Mouse (Mus musculus) adrenal gland, postnatal 25 days (tissue): ENCODE data around the gene Rbm3. TPM values are rescaled to one million over a fixed set of nuclear protein-coding genes. Genes with fewer than 3 reads are reported as not detected.
A peak's percentile ranks its signal among the peaks of the same experiment; 100 is the strongest.

Experiments used
- DNase-seq: peaks from one replicate; pipeline ENCODE4 v3.0.0; 2021; ENCODE audit warnings: mixed read lengths
- long read RNA-seq: library from polyadenylated mRNA; stranded (forward); transcript quantifications from one replicate; pipeline ENCODE4 v2.0.0, GENCODE M21; 2021
- total RNA-seq: library from RNA; stranded (reverse); gene quantifications from 2 replicates; pipeline ENCODE4 v1.2.3, GENCODE M21; 2021

Rbm3 gene
- total RNA-seq: 78.5 and 115 TPM in 2 replicates
- long read RNA-seq, transcript Rbm3-206 (7 exons, 1,338 nt): major isoform, 10 of 52 reads
- long read RNA-seq, transcript Rbm3-209 (6 exons, 1,274 nt): minor isoform, 6 of 52 reads
- long read RNA-seq, transcript Rbm3-203 (7 exons, 1,225 nt): minor isoform, 6 of 52 reads
- long read RNA-seq, transcript Rbm3-202 (7 exons, 1,183 nt): minor isoform, 8 of 52 reads
- long read RNA-seq, partial matches to known transcripts: 5 of 52 reads
- long read RNA-seq, other reads (novel, unspliced or antisense): 13 of 52 reads

- peak; percentile 82 for DNase-seq
Measured at GRCm38 (mm10) chrX:8145153-8145991, at the start of gene Rbm3. TSS of gene Rbm3 (minus strand) at chrX:8145880.

GRCm38 (mm10) chrX:8193419-8193723 is 47.7 kb upstream of the Rbm3 start, which contains the start of gene Ebp:
TSS of gene Ebp (minus strand) at chrX:8193512.
- no peak for DNase-seq

DNA sequence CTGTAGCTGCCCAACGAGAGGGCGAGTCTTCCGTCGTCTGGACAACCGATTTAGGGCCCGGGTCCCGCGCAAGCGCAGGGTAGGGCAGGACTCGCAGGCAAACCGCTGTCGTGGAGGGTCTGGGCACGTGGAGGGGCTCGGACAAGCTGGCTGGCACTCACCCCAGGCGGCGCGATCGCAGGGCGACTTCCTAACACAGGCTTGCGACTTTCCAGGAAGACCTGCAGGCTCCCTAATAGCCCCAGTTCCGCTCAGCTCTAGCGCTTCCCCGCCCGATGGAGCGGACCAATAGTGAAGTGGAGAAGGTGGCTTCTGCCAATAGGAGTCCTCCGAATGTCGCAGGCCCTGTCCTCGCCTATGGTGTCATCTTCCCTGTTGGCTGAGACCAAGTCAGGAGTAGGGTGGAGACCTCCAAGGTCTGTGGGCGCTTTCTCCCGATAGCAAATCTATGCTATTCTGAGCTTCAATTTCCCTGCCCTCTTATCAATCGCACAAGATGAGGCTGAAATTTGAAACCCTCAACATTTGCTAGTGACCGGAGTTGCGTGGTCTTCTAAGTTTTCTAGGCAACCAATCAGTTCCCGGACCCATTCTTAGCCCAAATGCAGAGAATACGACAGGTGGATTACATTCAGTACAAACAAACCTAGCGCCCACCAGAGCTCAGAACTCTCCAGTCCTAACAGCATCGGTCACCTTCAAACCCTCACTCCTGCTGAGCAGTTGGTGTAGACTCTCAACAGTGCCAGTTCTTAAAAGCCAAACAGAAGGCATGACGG is 47.1 kb upstream of the Rbm3 start:
- DNase-seq: peak; percentile 78

GRCm38 (mm10) chrX:8192126-8192639 is 46.5 kb upstream of the Rbm3 start:
- DNase-seq: no peak

GRCm38 (mm10) chrX:8182871-8183540 is 37.3 kb upstream of the Rbm3 start:
- no peak for DNase-seq

- DNase-seq: no peak
Measured at GRCm38 (mm10) chrX:8179646-8180045, 34.0 kb upstream of the Rbm3 start.

- no peak for DNase-seq
Measured at GRCm38 (mm10) chrX:8178871-8179270, 33.2 kb upstream of the Rbm3 start.

DNA sequence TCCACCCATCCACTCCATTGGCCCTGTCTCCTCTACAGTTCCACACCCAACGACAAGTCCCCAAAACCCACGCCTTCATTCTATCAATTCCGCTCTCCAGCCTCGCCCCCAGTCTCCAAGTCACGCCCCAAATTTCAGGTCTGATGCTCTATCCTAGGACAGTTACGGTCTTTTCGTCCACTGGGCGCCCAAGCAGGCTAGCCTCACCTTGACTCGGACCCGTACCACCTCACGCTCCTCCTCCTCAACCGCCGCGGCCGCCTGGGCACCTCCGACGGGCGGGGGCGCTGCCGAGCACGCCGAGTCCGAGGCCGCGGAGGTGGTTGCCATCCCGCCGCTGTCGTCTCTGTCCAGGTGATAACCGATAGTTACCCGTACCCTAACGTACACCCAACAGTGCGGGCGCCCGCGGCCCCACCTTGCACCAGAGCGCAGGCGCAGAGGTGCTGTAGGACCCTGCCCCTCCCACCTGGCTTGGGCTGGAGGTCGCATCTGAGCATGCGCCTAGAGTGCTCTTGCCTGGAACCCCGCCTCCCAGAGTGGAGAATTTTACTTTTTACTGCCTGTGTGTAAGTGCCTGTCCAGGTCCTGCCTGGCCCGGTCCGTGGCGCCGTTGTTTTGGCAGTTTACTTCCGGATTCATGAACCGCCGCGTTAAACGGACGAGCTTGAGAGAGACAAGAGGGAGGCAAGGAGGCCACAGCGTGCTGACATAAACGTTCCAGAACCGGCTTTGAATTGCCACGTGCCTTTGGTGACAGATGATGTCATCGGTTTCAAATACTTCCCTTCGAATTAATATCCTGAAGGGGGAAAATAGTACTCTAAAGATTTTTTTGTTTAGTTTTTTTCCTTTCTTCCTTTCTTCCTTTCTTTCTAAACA is 30.1 kb upstream of the Rbm3 start, which contains the start of gene Tbc1d25:
Tbc1d25 (minus strand) TSS at position 678 of the 882 bp plus-strand sequence.
- peak; percentile 81 for DNase-seq

DNA sequence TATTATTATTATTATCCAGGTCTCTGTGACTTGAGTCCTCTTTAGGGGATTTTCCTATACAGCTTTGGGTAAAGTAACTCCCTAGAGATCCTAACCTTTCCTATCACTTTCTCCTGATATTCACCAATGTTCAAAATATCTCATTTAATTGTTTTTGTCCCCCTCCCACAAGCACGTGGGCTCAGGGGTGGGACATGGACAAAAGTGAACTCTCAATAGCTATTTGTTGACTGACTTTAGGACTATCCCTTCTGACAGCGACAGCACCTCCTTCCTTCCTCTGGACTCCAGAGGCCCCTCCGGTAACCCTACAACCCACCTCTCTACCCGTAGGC is 29.5 kb upstream of the Rbm3 start:
- no peak for DNase-seq

- DNase-seq: no peak
Measured at GRCm38 (mm10) chrX:8167716-8168647, 22.3 kb upstream of the Rbm3 start.

GRCm38 (mm10) chrX:8164471-8164870 is 18.8 kb upstream of the Rbm3 start:
- DNase-seq: no peak

GRCm38 (mm10) chrX:8163076-8163475 is 17.4 kb upstream of the Rbm3 start:
- DNase-seq: no peak

GRCm38 (mm10) chrX:8143750-8144149 is 1.9 kb downstream of the Rbm3 start:
- no peak for DNase-seq

- DNase-seq: no peak
Measured at GRCm38 (mm10) chrX:8142948-8143347, 2.7 kb downstream of the Rbm3 start.

- no peak for DNase-seq
Measured at GRCm38 (mm10) chrX:8141058-8141457, 4.6 kb downstream of the Rbm3 start.

DNA sequence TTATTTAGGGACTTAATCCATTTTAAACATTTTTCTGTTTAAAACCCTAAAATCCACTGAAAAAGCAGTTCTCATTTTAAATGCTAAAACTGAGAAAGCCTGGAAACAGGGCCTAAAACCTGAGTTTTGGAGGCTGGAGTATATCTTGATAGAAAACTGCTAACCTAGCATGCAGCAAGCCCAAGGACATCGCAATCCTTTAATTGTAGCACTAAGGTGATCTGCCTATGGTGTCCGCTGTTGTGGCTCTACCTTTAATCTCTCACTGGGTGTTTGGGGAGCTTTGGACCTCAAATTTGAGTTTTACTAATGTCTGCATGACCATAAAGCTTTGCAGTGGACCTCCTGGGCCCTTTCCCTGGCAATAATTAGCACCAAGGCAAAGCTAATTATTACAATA is 5.2 kb downstream of the Rbm3 start:
- no peak for DNase-seq

GRCm38 (mm10) chrX:8139480-8139879 is 6.2 kb downstream of the Rbm3 start:
- DNase-seq: no peak

DNA sequence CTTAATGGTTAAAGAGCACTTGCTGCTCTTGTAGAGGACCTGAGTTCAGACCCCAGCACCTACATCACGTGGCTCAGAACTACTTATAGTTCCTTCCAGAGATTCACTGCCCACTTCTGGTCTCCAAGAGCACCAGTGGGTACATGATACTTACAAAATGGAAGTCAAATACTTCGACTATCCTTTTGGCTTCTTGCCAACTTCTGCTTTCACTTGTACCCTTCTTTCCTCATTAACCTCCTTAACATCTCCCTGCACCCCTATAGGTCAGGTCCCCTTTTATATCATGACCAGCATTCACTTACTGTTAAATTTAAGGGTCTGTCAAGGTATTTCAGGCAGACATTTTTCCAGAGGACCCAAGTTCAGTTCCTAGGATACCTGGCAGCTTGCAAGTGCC is 9.8 kb downstream of the Rbm3 start:
- DNase-seq: no peak

DNA sequence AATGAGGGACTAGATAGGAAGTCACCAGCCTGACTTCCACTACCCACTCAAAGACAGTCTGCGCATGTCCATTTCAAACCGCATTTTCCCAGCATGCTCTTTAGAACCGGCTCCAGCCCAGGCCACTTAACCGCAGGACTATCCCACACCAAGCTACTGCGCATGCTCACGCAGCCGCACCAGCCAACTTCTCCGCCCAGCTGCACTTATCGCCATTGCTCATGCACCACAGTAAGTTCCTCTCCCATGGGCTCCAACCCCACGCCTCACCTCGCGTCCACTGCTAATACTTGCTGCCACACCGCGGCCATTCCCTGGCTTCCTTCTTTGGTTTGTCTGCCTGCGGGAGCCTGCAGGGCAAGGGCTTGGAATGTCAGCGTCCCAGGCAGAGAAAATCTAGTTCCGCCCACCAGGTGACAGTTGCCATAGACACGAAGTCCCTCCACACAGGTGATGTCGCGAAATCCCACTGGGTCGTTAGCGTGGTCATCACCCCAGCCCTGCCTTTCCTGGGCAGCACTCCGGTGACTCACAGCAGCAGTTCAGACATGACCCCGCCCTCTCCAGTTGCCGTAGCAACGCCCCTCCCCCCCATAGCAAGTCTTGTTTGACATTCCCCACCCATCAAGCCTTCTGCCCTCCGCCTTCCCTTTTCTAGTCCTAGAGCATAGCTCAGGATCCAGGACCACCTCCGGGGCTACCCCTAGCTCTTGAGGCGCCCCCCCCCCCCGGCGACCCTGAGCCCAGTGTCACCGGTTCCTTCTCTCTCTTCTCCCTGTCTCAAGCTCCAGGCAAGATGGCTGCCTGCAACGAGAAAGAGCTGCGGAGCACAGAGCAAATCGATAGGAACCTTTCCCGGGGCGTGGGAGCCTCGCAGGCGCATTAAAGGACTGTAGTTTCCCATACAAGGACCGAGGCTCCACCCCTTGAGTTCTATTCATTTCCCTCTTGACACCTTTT is 13.4 kb downstream of the Rbm3 start, which contains the start of gene Wdr13:
Wdr13 (minus strand) TSS at position 876 of the 960 bp plus-strand sequence.
- peak; percentile 85 for DNase-seq
